Mouse (Mus musculus) intestine, embryonic 14.5 days (tissue): ENCODE measurements at regions not wholly inside any gene's neighbourhood (a gene's known extent, or its start where the extent isn't known, plus 50 kb on each side); places are given as distances from the start of the nearest gene placed in this dataset.

Source experiments
- ATAC-seq: fragments of 200-750 bp; cut with Nextera tagmentation; replicated peaks from 2 replicates; pipeline ENCODE4 v1.8.0; 2017; ENCODE audit warnings: low read depth, moderate number of reproducible peaks, moderate TSS enrichment, moderate library complexity; ENCODE audit not compliant: low FRiP score, low TSS enrichment
- DNase-seq: peaks from one replicate; pipeline ENCODE4 v3.0.0-alpha.2; 2018; ENCODE audit warnings: low spot score
- H3K27ac ChIP-seq: fragments of 300-500 bp; sonication (generic); 2 replicates; pipeline ENCODE4 v1.5.1; 2014; ENCODE audit warnings: low read depth, mild to moderate bottlenecking, control low read depth
- H3K27me3 ChIP-seq: fragments of 300-500 bp; sonication (generic); replicated peaks from 2 replicates; pipeline ENCODE4 v1.6.1; 2014; ENCODE audit warnings: low read length, control low read depth; ENCODE audit not compliant: control insufficient read depth, insufficient read depth
- H3K36me3 ChIP-seq: fragments of 300-500 bp; sonication (generic); 2 replicates; pipeline ENCODE4 v1.6.1; 2014; ENCODE audit warnings: low read length, control low read depth; ENCODE audit not compliant: control insufficient read depth, insufficient read depth
- H3K4me1 ChIP-seq: fragments of 300-500 bp; sonication (generic); replicated peaks from 2 replicates; pipeline ENCODE4 v1.6.1; 2014; ENCODE audit warnings: low read length, control low read depth, mixed read lengths; ENCODE audit not compliant: control insufficient read depth, insufficient read depth
- H3K4me2 ChIP-seq: fragments of 300-500 bp; sonication (generic); 2 replicates; pipeline ENCODE4 v1.6.1; 2014; ENCODE audit warnings: low read length
- H3K4me3 ChIP-seq: fragments of 300-500 bp; sonication (generic); 2 replicates; pipeline ENCODE4 v1.5.1; 2014; ENCODE audit warnings: low read depth, low read length, control low read depth, mixed read lengths
- H3K9ac ChIP-seq: fragments of 300-500 bp; sonication (generic); 2 replicates; pipeline ENCODE4 v1.6.1; 2014; ENCODE audit warnings: mild to moderate bottlenecking, low read length
- H3K9me3 ChIP-seq: fragments of 300-500 bp; sonication (generic); 2 replicates; pipeline ENCODE4 v1.6.1; 2016; ENCODE audit warnings: low read length, control low read depth; ENCODE audit not compliant: control insufficient read depth
- WGBS: fragments of 180-500 bp; shearing (Covaris S2); extraction: QIAGEN DNeasy Blood & Tissue Kit; methylation state at CpG from one replicate; pipeline ENCODE4 v1.1.7; 2014; 5-methylcytosine and 5-hydroxymethylcytosine counted together

GRCm38 (mm10) chr6:98575227-98575626, 232.7 kb upstream of the Gm765 start:
- Histone ChIP-seq H3K9me3 (no peaks in the 10 kb centered on the region), H3K27me3 (no peaks in the 10 kb centered on the region), H3K4me3 (no peak overlapping the region), H3K4me1 (no peaks in the 10 kb centered on the region), H3K9ac (no peak overlapping the region), H3K36me3 (no peaks in the 10 kb centered on the region), H3K27ac (no peak overlapping the region), H3K4me2 (no peak overlapping the region)
- 86% methylated on average over 1 of the region's 1 CpGs for WGBS
- DNase-seq (no peak), ATAC-seq (no peak)

GRCm38 (mm10) chr6:98555702-98556101, 213.1 kb upstream of the Gm765 start:
- Histone ChIP-seq H3K27me3 (no peaks in the 10 kb centered on the region), H3K36me3 (no peaks in the 10 kb centered on the region), H3K4me2 (no peak overlapping the region), H3K9ac (no peak overlapping the region), H3K4me3 (no peak overlapping the region), H3K9me3 (no peaks in the 10 kb centered on the region), H3K4me1 (no peaks in the 10 kb centered on the region), H3K27ac (no peak overlapping the region)
- DNase-seq (no peak), ATAC-seq (no peak)
- 86% methylated on average over 1 of the region's 1 CpGs for WGBS

GRCm38 (mm10) chr6:98553922-98554321, 211.4 kb upstream of the Gm765 start:
- Histone ChIP-seq H3K9ac (no peak overlapping the region), H3K4me3 (no peak overlapping the region), H3K4me1 (no peaks in the 10 kb centered on the region), H3K9me3 (no peaks in the 10 kb centered on the region), H3K27me3 (no peaks in the 10 kb centered on the region), H3K4me2 (no peak overlapping the region), H3K27ac (no peak overlapping the region), H3K36me3 (no peaks in the 10 kb centered on the region)
- no peak for DNase-seq
- 79% methylated on average over 1 of the region's 1 CpGs for WGBS
- no peak for ATAC-seq

- Histone ChIP-seq H3K27ac (no peak overlapping the region), H3K36me3 (no peaks in the 10 kb centered on the region), H3K27me3 (no peaks in the 10 kb centered on the region), H3K9me3 (no peaks in the 10 kb centered on the region), H3K4me1 (no peaks in the 10 kb centered on the region), H3K4me3 (no peak overlapping the region), H3K9ac (no peak overlapping the region), H3K4me2 (no peak overlapping the region)
- ATAC-seq (no peak), DNase-seq (no peak)
- 79% methylated on average over 3 of the region's 3 CpGs for WGBS
These were observed 209.2 kb upstream of the Gm765 start for GRCm38 (mm10) chr6:98551781-98552180.

- ATAC-seq (no peak), DNase-seq (no peak)
- Histone ChIP-seq H3K27ac (no peak overlapping the region), H3K36me3 (no peaks in the 10 kb centered on the region), H3K4me1 (peaks cover 6% of the 10 kb centered on the region; the same call in 1 of the 2 replicates), H3K27me3 (no peaks in the 10 kb centered on the region), H3K4me3 (no peak overlapping the region), H3K9ac (no peak overlapping the region), H3K9me3 (no peaks in the 10 kb centered on the region), H3K4me2 (no peak overlapping the region)
- WGBS, result 74% methylated on average over 15 of the region's 15 CpGs
These were observed 184.4 kb upstream of the Gm765 start for GRCm38 (mm10) chr6:98526882-98527440.

GRCm38 (mm10) chr6:98525286-98525685, 182.7 kb upstream of the Gm765 start:
- Histone ChIP-seq H3K9me3 (no peaks in the 10 kb centered on the region), H3K27me3 (no peaks in the 10 kb centered on the region), H3K4me1 (peaks cover 6% of the 10 kb centered on the region; the same call in 1 of the 2 replicates), H3K4me2 (peak overlapping the region; percentile 26; the same call in 1 of the 2 replicates), H3K9ac (no peak overlapping the region), H3K27ac (no peak overlapping the region), H3K36me3 (no peaks in the 10 kb centered on the region), H3K4me3 (no peak overlapping the region)
- 3% methylated on average over 6 of the region's 6 CpGs for WGBS
- ATAC-seq (no peak), DNase-seq (peak; percentile 71)

GRCm38 (mm10) chr6:98524659-98525058, 182.1 kb upstream of the Gm765 start:
- WGBS, result 32% methylated on average over 2 of the region's 2 CpGs
- Histone ChIP-seq H3K9me3 (no peaks in the 10 kb centered on the region), H3K9ac (no peak overlapping the region), H3K4me2 (peak overlapping the region; percentile 26; the same call in 1 of the 2 replicates), H3K36me3 (no peaks in the 10 kb centered on the region), H3K27me3 (no peaks in the 10 kb centered on the region), H3K4me3 (no peak overlapping the region), H3K27ac (no peak overlapping the region), H3K4me1 (peaks cover 6% of the 10 kb centered on the region; the same call in 1 of the 2 replicates)
- DNase-seq, result peak; percentile 67
- ATAC-seq, result no peak

- H3K27me3 ChIP-seq, result no peaks in the 10 kb centered on the region
- DNase-seq, result no peak
- H3K4me3 ChIP-seq, result no peak overlapping the region
- H3K36me3 ChIP-seq, result no peaks in the 10 kb centered on the region
- no peak for ATAC-seq
- H3K9ac ChIP-seq, result no peak overlapping the region
- peaks cover 6% of the 10 kb centered on the region; the same call in 1 of the 2 replicates for H3K4me1 ChIP-seq
- H3K9me3 ChIP-seq, result no peaks in the 10 kb centered on the region
- no peak overlapping the region for H3K4me2 ChIP-seq
- 73% methylated on average over 10 of the region's 10 CpGs for WGBS
- no peak overlapping the region for H3K27ac ChIP-seq
These were observed 179.0 kb upstream of the Gm765 start for GRCm38 (mm10) chr6:98521526-98521925.

GRCm38 (mm10) chr6:98514826-98515225, 172.3 kb upstream of the Gm765 start:
- H3K9ac ChIP-seq, result no peak overlapping the region
- no peaks in the 10 kb centered on the region for H3K36me3 ChIP-seq
- ATAC-seq (no peak), DNase-seq (no peak)
- H3K27me3 ChIP-seq, result no peaks in the 10 kb centered on the region
- no peak overlapping the region for H3K4me2 ChIP-seq
- H3K4me1 ChIP-seq, result no peaks in the 10 kb centered on the region
- WGBS, result 81% methylated on average over 3 of the region's 3 CpGs
- no peaks in the 10 kb centered on the region for H3K9me3 ChIP-seq
- no peak overlapping the region for H3K4me3 ChIP-seq
- no peak overlapping the region for H3K27ac ChIP-seq
